Mouse (Mus musculus) neural tube, embryonic 14.5 days (tissue): ENCODE measurements at regions not wholly inside any gene's neighbourhood (a gene's known extent, or its start where the extent isn't known, plus 50 kb on each side); places are given as distances from the start of the nearest gene placed in this dataset.

ENCODE experiments used
- ATAC-seq: fragments of 200-750 bp; cut with Nextera tagmentation; 2 replicates; pipeline ENCODE4 v1.8.0; 2017; ENCODE audit warnings: low read depth, mild to moderate bottlenecking, moderate TSS enrichment, moderate library complexity
- H3K27ac ChIP-seq: fragments of 300-500 bp; sonication (generic); 2 replicates; pipeline ENCODE4 v1.5.1; 2014; ENCODE audit warnings: low read depth, mild to moderate bottlenecking, control low read depth, low read length, moderate library complexity, mixed read lengths
- H3K27me3 ChIP-seq: fragments of 300-500 bp; sonication (generic); 2 replicates; pipeline ENCODE4 v1.6.1; 2014; ENCODE audit warnings: low read length; ENCODE audit not compliant: control insufficient read depth, insufficient read depth
- H3K36me3 ChIP-seq: fragments of 300-500 bp; sonication (generic); 2 replicates; pipeline ENCODE4 v1.6.1; 2014; ENCODE audit warnings: low read length, mixed read lengths; ENCODE audit not compliant: control insufficient read depth, insufficient read depth
- H3K4me1 ChIP-seq: fragments of 300-500 bp; sonication (generic); 2 replicates; pipeline ENCODE4 v1.6.1; 2014; ENCODE audit warnings: low read length; ENCODE audit not compliant: control insufficient read depth, insufficient read depth
- H3K4me2 ChIP-seq: fragments of 300-500 bp; sonication (generic); 2 replicates; pipeline ENCODE4 v1.6.1; 2014; ENCODE audit warnings: mild to moderate bottlenecking, low read depth, low read length, control low read depth
- H3K4me3 ChIP-seq: fragments of 300-500 bp; sonication (generic); 2 replicates; pipeline ENCODE4 v1.5.1; 2014; ENCODE audit warnings: low read depth, low read length, control low read depth, mixed read lengths
- H3K9ac ChIP-seq: fragments of 300-500 bp; sonication (generic); replicated peaks from 2 replicates; pipeline ENCODE4 v1.6.1; 2014; ENCODE audit warnings: low read depth, mild to moderate bottlenecking, control low read depth, low read length, mixed read lengths
- H3K9me3 ChIP-seq: fragments of 300-500 bp; sonication (generic); 2 replicates; pipeline ENCODE4 v1.6.1; 2016; ENCODE audit warnings: low read length; ENCODE audit not compliant: control insufficient read depth
- WGBS: fragments of 180-500 bp; shearing (Covaris S2); extraction: QIAGEN DNeasy Blood & Tissue Kit; methylation state at CpG from one replicate; pipeline ENCODE4 v1.1.7; 2014; 5-methylcytosine and 5-hydroxymethylcytosine counted together

DNA sequence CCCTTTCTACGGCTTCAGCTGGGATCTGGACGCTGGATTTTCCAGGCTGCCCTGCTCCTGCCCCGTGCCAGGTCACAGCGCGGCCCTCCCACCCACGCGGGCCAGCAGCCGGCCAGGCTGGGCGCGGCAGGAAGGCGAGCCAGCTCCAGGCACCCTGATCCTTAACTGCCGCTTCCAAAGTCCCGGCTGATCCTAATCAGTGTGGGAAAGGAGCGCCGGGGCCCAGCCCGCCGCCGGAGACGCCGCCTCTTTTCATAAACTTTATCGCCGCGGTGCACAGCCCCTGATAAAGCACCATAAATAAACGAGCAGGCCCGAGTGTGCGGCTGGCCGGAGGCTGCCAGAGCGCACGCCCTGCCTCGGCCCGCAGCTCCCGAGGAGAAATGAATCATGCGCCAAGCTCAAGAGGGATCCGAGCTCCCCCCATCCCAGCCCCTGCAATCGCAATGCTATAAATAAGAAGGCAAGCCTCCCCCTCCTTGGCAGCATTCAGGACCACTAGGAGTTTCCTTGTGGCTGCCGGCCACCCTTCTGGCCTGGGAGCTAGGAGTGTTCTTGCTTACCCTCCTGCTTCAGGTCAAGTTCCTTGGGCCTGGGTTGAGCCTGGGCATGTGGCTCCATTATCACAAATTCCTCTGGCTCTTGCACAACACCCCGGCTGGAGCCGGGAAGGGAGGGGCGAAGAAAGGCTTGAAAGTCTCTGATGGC lies 118.1 kb upstream of the Hes1 start:
- Histone ChIP-seq H3K27me3 (no peaks in the 10 kb centered on the region), H3K27ac (0 out of 2 replicates have a peak overlapping the region, but pooled peaks have one; percentile 7)
- 2% methylated on average over 39 of the region's 39 CpGs for WGBS

DNA sequence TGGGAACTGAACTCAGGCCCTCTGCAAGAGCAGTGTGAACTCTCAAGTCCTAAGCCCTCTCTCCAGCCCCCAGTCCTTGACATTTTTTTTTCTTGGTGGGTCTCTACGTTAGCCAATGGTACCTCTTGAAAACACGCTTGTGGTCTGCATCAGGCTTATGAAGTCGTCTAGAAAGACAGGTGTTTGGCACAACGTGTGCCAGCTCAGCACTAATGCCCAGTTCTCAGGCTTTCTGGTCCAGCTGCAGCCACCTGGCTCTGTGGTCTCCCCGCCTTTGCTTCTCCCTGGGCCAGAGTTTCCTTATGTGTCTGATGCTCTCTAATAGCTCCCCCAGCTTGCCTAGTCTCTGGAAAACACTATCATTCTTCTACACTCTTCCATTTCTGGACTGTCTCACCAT lies 117.2 kb upstream of the Hes1 start:
- Histone ChIP-seq H3K9me3 (no peaks in the 10 kb centered on the region), H3K27me3 (no peaks in the 10 kb centered on the region), H3K4me3 (no peak overlapping the region), H3K9ac (no peak overlapping the region), H3K4me1 (peaks cover 16% of the 10 kb centered on the region), H3K4me2 (no peak overlapping the region), H3K27ac (no peak overlapping the region), H3K36me3 (no peaks in the 10 kb centered on the region)
- no peak for ATAC-seq
- WGBS, result 81% methylated on average over 5 of the region's 5 CpGs

More for the DNA sequence above, 118.1 kb upstream of the Hes1 start:
- peak overlapping the region; percentile 46 for H3K9ac ChIP-seq
- no peaks in the 10 kb centered on the region for H3K36me3 ChIP-seq
- peak overlapping the region; percentile 77 for H3K4me2 ChIP-seq
- H3K4me1 ChIP-seq, result peaks cover 16% of the 10 kb centered on the region
- peak; percentile 83 for ATAC-seq
- H3K4me3 ChIP-seq, result peak overlapping the region; percentile 28
- no peaks in the 10 kb centered on the region for H3K9me3 ChIP-seq

DNA sequence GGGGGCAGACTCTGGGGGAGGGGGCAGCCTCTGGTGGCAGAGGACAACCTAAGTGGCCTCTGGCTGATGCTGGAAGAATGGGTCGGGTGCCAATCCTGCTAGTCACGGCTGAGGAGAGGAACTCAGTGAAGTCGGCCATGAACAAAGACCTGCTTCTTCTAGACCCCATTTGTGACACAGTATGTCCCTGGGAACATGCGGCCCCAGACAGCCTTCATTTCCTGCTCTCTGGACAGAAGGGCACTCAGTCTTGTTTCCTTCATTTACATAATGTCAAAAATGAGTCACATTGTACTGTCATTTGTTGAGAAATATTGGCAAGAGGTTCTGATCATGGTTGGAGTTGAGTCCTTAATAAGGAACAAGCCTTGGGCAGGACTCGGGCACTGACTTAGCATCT lies 116.5 kb upstream of the Hes1 start:
- Histone ChIP-seq H3K4me3 (no peak overlapping the region), H3K27me3 (no peaks in the 10 kb centered on the region), H3K36me3 (no peaks in the 10 kb centered on the region), H3K9ac (no peak overlapping the region), H3K4me2 (no peak overlapping the region), H3K9me3 (no peaks in the 10 kb centered on the region), H3K4me1 (peaks cover 16% of the 10 kb centered on the region), H3K27ac (no peak overlapping the region)
- no peak for ATAC-seq
- 64% methylated on average over 5 of the region's 5 CpGs for WGBS

DNA sequence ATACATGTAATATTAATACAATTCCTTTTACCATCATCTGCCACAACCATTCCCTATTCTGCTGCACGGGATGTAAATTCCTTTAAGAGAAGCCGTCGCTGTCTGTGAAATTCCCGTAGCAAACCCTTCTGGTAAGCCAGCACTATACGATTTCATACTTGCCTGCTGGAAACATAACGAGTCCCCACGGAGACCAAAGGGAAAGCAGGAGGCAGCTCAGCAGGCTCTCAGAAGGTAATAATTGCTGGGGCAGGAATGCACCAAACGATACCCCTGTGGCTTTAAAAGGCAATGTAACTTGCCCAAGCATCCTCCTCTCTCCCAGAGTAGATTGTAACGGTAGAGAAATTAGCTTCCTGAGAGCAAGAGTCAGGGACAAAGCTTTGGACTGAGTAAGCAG lies 114.0 kb upstream of the Hes1 start:
- Histone ChIP-seq H3K27me3 (no peaks in the 10 kb centered on the region), H3K9me3 (no peaks in the 10 kb centered on the region), H3K4me2 (no peak overlapping the region; the same call in 1 of the 2 replicates), H3K4me1 (peaks cover 16% of the 10 kb centered on the region), H3K27ac (peak overlapping the region; percentile 28; the same call in 1 of the 2 replicates), H3K9ac (no peak overlapping the region), H3K36me3 (no peaks in the 10 kb centered on the region), H3K4me3 (no peak overlapping the region)
- ATAC-seq, result 0 out of 2 replicates have a peak, but pooled peaks have one; percentile 36
- 9% methylated on average over 9 of the region's 9 CpGs for WGBS

DNA sequence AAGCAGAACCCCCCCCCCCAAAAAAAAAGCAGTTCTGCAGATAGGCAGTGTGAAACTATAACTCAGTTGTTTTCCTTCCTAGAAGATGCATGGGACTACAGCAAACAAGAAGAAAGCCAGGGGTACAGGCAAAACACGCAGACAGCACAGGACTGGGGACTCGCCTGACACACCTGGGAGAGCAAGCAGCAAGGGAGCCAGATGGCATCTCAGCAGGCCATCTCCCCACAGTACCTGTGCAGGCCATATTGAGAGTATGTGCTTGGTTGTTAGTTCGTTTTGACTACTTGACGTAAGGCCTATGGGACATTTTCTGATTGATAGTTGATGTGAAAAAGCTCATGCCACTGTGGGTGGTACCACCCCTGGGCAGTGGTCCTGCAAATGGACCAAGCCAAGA lies 113.4 kb upstream of the Hes1 start:
- Histone ChIP-seq H3K9me3 (no peaks in the 10 kb centered on the region), H3K36me3 (no peaks in the 10 kb centered on the region), H3K27me3 (no peaks in the 10 kb centered on the region), H3K27ac (no peak overlapping the region), H3K4me2 (no peak overlapping the region), H3K9ac (no peak overlapping the region), H3K4me3 (no peak overlapping the region), H3K4me1 (peaks cover 14% of the 10 kb centered on the region)
- WGBS, result 74% methylated on average over 4 of the region's 4 CpGs
- ATAC-seq, result no peak

DNA sequence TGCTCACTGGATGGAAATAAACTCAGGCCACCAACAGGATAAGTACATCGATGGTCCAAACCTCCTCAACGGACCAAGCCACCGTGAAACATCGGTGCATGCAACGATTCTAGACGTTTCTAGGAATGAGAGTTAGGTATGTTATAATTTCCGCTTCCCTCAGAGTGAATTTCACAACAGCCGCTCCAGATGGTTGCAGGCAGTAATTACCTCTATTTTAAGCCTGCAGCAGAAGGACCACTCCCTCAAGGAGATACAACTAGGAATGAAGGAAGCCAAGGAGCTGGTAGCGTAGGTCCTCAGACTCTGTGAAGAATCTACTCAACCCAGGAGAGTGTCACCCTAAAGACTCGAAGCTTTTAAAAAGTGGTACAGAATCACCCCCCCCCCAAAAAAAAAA lies 109.5 kb upstream of the Hes1 start:
- Histone ChIP-seq H3K4me2 (no peak overlapping the region), H3K36me3 (no peaks in the 10 kb centered on the region), H3K27ac (no peak overlapping the region), H3K4me3 (no peak overlapping the region), H3K9ac (no peak overlapping the region), H3K27me3 (no peaks in the 10 kb centered on the region), H3K4me1 (peaks cover 9% of the 10 kb centered on the region; the same call in 1 of the 2 replicates), H3K9me3 (no peaks in the 10 kb centered on the region)
- 88% methylated on average over 10 of the region's 10 CpGs for WGBS
- ATAC-seq, result no peak

DNA sequence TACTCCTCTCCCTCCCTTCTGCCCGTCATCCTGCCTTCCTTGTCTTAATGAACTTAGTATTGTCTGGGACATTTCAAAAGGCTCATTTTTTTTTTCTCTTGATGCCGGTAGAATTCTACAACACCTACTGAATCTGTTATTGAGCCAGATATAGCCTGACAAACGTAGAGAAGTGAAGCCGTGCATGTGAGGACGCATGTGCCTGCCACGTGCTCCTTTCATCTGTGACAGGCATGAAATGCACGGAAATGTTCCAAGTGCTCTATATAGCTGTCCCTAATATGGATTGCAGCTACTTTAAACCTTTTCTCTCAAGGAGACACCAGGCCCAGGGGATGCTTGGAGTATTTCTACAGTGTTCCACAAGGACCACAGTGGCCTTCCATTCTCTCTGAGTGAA lies 107.3 kb upstream of the Hes1 start:
- WGBS, result 65% methylated on average over 7 of the region's 7 CpGs
- Histone ChIP-seq H3K4me1 (no peaks in the 10 kb centered on the region), H3K27me3 (no peaks in the 10 kb centered on the region), H3K36me3 (no peaks in the 10 kb centered on the region), H3K9me3 (no peaks in the 10 kb centered on the region), H3K4me2 (no peak overlapping the region), H3K27ac (no peak overlapping the region), H3K4me3 (no peak overlapping the region), H3K9ac (no peak overlapping the region)
- ATAC-seq, result no peak

DNA sequence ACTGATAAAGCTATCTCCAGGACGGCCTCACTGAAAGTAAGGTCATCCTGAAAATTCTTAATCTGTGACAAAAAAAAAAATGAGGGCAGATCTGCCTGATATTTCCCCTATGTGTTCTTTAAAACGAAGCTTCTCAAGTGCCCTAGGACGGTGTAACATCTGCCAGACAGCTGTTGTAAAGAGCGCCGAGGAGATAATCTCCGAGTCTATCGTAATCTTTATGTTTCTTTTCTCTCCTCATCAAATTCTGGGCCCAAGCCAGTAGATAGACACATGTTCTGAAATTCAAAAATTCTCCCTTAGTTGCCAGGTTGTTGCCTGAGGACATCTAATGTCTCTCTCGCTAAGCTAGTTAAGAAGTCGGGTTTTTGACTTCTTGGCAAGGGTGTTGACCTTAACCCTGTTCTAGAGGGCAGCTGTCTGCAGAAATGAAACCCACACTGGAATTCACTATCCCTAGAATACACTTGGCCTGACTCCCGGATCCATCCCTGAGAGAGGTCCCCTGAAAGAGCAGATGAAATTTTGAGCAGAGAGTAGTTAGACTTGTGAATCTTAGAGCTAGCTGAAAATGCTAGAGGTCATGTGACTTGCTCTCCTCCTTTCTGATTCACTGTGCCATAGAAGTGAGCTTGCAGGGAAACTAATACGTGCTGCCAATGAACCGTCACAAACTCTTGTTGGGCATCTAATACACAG lies 104.1 kb upstream of the Hes1 start:
- WGBS, result 83% methylated on average over 12 of the region's 12 CpGs
- H3K27me3 ChIP-seq, result no peaks in the 10 kb centered on the region
- H3K27ac ChIP-seq, result no peak overlapping the region
- H3K9me3 ChIP-seq, result no peaks in the 10 kb centered on the region
- no peaks in the 10 kb centered on the region for H3K36me3 ChIP-seq
- H3K4me2 ChIP-seq, result no peak overlapping the region
- H3K4me1 ChIP-seq, result no peaks in the 10 kb centered on the region
- no peak overlapping the region for H3K9ac ChIP-seq
- no peak for ATAC-seq
- H3K4me3 ChIP-seq, result no peak overlapping the region

DNA sequence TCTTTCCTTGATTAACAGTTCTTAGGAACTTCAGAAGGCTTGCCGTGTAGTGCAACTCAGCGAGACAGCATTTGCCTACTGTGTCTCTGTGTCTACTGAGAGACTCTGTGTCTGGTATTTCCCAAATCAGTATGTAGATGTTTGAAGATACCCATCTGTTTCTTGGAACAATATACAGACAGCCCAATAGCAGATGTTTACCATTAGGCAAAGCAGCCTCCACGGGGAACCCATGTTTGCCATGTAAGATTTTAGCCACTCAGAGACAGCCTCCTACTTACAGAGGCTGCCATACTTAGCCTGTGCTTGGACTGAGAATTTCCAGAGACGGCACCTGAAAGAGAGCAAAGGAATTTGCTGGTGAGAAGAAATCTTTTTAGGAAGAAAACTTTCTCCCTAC lies 100.9 kb upstream of the Hes1 start:
- no peak overlapping the region for H3K27ac ChIP-seq
- H3K9me3 ChIP-seq, result no peaks in the 10 kb centered on the region
- no peaks in the 10 kb centered on the region for H3K36me3 ChIP-seq
- no peaks in the 10 kb centered on the region for H3K4me1 ChIP-seq
- no peak overlapping the region for H3K4me3 ChIP-seq
- WGBS, result 77% methylated on average over 4 of the region's 4 CpGs
- H3K4me2 ChIP-seq, result no peak overlapping the region
- no peak overlapping the region for H3K9ac ChIP-seq
- no peaks in the 10 kb centered on the region for H3K27me3 ChIP-seq
- ATAC-seq, result no peak
